Mouse (Mus musculus) neural tube, embryonic 11.5 days (tissue): ENCODE measurements around the gene Ankrd63. TPM values are rescaled to one million over a fixed set of nuclear protein-coding genes. Genes with fewer than 3 reads are reported as not detected.

Experiments used
- ATAC-seq: fragments of 200-750 bp; cut with Nextera tagmentation; 2 replicates; pipeline ENCODE4 v1.8.0; 2017; ENCODE audit warnings: moderate number of reproducible peaks, mild to moderate bottlenecking, moderate TSS enrichment, moderate library complexity; ENCODE audit not compliant: insufficient read depth, low FRiP score, low TSS enrichment
- DNase-seq: peaks from one replicate; pipeline ENCODE4 v3.0.0-alpha.2; 2015; ENCODE audit warnings: low spot score
- H3K27ac ChIP-seq: fragments of 300-500 bp; sonication (generic); 2 replicates; pipeline ENCODE4 v1.5.1; 2014; ENCODE audit warnings: low read depth, mild to moderate bottlenecking, low read length
- H3K27me3 ChIP-seq: fragments of 300-500 bp; sonication (generic); 2 replicates; pipeline ENCODE4 v1.6.1; 2014; ENCODE audit warnings: mild to moderate bottlenecking, low read length, mixed read lengths; ENCODE audit not compliant: control insufficient read depth, insufficient read depth
- H3K36me3 ChIP-seq: fragments of 300-500 bp; sonication (generic); 2 replicates; pipeline ENCODE4 v1.6.1; 2014; ENCODE audit warnings: mild to moderate bottlenecking, low read length, moderate library complexity, mixed read lengths; ENCODE audit not compliant: control insufficient read depth, insufficient read depth
- H3K4me1 ChIP-seq: fragments of 300-500 bp; sonication (generic); 2 replicates; pipeline ENCODE4 v1.6.1; 2014; ENCODE audit warnings: low read length, mixed read lengths; ENCODE audit not compliant: control insufficient read depth, insufficient read depth
- H3K4me2 ChIP-seq: fragments of 300-500 bp; sonication (generic); 2 replicates; pipeline ENCODE4 v1.6.1; 2014; ENCODE audit warnings: low read depth, mild to moderate bottlenecking, moderate library complexity
- H3K4me3 ChIP-seq: fragments of 300-500 bp; sonication (generic); 2 replicates; pipeline ENCODE4 v1.5.1; 2014; ENCODE audit warnings: low read depth, low read length
- H3K9ac ChIP-seq: fragments of 300-500 bp; sonication (generic); 2 replicates; pipeline ENCODE4 v1.6.1; 2014; ENCODE audit warnings: mild to moderate bottlenecking, low read length
- H3K9me3 ChIP-seq: fragments of 300-500 bp; sonication (generic); 2 replicates; pipeline ENCODE4 v1.6.1; 2016; ENCODE audit warnings: low read length; ENCODE audit not compliant: control insufficient read depth
- WGBS: fragments of 180-500 bp; shearing (Covaris S2); extraction: QIAGEN DNeasy Blood & Tissue Kit; methylation state at CpG from one replicate; pipeline ENCODE4 v1.1.7; 2014; 5-methylcytosine and 5-hydroxymethylcytosine counted together
- polyA plus RNA-seq: library from polyadenylated mRNA; unstranded; fragments of >200 nt; fragmentation: Nextera tagmentation; extraction: Ambion mirVana; gene quantifications from 2 replicates; pipeline ENCODE4 v1.2.1, GENCODE M21; 2014

The Ankrd63 gene
- polyA plus RNA-seq, 1 experiment from 2014 or later = not detected

GRCm38 (mm10) chr2:118687791-118688190 is 16.0 kb downstream of the Ankrd63 start:
- Histone ChIP-seq H3K4me3 (no peak overlapping the region), H3K27ac (no peak overlapping the region), H3K4me2 (no peak overlapping the region), H3K9me3 (no peaks in the 10 kb centered on the region), H3K36me3 (no peaks in the 10 kb centered on the region), H3K9ac (no peak overlapping the region), H3K4me1 (no peaks in the 10 kb centered on the region), H3K27me3 (no peaks in the 10 kb centered on the region)
- ATAC-seq = no peak
- WGBS = 93% methylated on average over 3 of the region's 3 CpGs
- no peak for DNase-seq

- no peaks in the 10 kb centered on the region for H3K9me3 ChIP-seq
- no peak overlapping the region for H3K4me3 ChIP-seq
- H3K4me1 ChIP-seq = no peaks in the 10 kb centered on the region
- no peak overlapping the region for H3K4me2 ChIP-seq
- no peaks in the 10 kb centered on the region for H3K36me3 ChIP-seq
- H3K9ac ChIP-seq = no peak overlapping the region
- no peak overlapping the region for H3K27ac ChIP-seq
- H3K27me3 ChIP-seq = no peaks in the 10 kb centered on the region
- no peak for ATAC-seq
- no peak for DNase-seq
- 77% methylated on average over 8 of the region's 8 CpGs for WGBS
Observed at GRCm38 (mm10) chr2:118686693-118687092, 17.1 kb downstream of the Ankrd63 start.

DNA sequence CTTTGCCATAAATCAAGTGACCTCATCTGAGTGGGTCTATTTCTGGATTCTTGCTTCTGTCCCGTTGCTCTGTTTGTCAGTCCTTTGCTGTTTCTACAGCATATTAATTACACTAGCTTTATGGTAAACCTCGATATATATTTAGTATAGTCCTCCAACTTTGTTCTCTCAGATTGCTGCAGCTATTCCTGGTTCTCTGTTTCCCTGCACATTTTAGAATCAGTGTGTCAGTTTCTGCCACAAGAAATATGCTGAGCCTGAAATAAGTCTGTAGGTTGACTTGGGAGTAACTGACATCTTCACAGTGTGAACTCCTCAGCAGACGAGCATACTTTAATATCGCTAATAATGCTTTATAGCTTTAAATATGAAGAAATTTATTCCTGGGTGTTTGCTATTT is 18.7 kb downstream of the Ankrd63 start:
- DNase-seq = no peak
- no peaks in the 10 kb centered on the region for H3K9me3 ChIP-seq
- H3K27ac ChIP-seq = no peak overlapping the region
- no peak overlapping the region for H3K9ac ChIP-seq
- no peaks in the 10 kb centered on the region for H3K36me3 ChIP-seq
- H3K4me2 ChIP-seq = no peak overlapping the region
- no peak for ATAC-seq
- no peak overlapping the region for H3K4me3 ChIP-seq
- H3K4me1 ChIP-seq = no peaks in the 10 kb centered on the region
- H3K27me3 ChIP-seq = no peaks in the 10 kb centered on the region
- WGBS = 89% methylated on average over 4 of the region's 4 CpGs

DNA sequence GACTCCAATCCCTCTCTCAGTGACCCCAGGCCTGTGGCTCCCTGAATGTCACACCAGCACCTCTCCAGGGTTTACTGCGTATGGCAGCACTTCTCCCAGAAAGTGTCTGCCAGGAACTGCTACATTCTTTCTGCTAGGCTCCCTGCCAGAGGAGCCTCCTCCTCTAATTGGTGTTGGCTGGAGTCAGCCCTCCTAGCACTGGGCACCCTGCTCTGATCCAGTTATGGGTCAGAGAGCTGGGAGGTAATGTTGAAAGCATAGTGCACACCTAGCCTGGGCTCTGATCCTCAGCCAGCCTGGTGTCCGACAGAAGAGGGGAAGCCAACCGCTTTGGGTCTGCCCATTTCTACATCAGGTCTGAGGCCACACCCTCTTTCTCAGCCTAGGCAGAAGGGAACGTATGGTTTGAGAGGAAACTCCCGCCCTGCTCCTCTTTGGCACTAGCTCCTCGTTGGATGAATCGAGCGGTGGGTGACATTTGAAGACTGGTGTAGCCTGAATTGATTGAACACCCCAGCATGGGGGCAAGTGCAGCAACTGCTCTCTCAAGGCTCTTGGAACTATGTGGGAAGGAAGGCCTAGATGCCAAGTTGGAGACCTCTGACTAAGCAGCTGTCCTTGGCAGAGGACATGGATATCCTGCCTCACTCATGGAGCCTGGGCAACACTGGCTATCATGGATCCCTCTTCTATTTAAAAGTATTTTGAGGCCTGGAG is 21.1 kb downstream of the Ankrd63 start:
- H3K9me3 ChIP-seq = no peaks in the 10 kb centered on the region
- DNase-seq (no peak), ATAC-seq (no peak)
- peaks cover 21% of the 10 kb centered on the region for H3K27me3 ChIP-seq
- no peak overlapping the region for H3K9ac ChIP-seq
- no peak overlapping the region for H3K27ac ChIP-seq
- WGBS = 59% methylated on average over 8 of the region's 8 CpGs
- H3K36me3 ChIP-seq = no peaks in the 10 kb centered on the region
- H3K4me1 ChIP-seq = peaks cover under 1% of the 10 kb centered on the region; the same call in 1 of the 2 replicates
- H3K4me3 ChIP-seq = no peak overlapping the region
- no peak overlapping the region for H3K4me2 ChIP-seq

DNA sequence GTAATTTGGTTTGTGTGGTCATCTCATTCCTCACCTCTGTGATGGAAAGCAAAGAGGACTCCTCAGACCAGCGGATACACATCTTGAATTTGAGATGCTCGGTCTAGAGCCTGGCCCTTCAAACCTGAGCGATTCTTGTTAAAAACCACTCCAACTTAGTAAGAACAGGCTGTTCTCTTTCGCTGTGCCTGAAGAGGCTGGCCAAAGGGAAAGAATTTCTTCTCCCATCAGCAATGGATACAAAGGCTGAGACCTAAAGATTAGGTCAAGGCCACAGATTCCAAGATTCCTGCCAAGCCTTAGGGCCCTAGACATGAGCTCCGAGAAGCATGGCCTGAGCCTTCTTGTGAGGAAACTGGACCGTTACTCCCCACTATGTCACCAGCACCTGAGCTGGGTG is 22.8 kb downstream of the Ankrd63 start:
- H3K4me2 ChIP-seq = no peak overlapping the region
- H3K27ac ChIP-seq = no peak overlapping the region
- DNase-seq (no peak), ATAC-seq (no peak)
- WGBS = 89% methylated on average over 6 of the region's 6 CpGs
- no peak overlapping the region for H3K9ac ChIP-seq
- no peaks in the 10 kb centered on the region for H3K36me3 ChIP-seq
- H3K27me3 ChIP-seq = peaks cover 39% of the 10 kb centered on the region
- no peaks in the 10 kb centered on the region for H3K9me3 ChIP-seq
- no peak overlapping the region for H3K4me3 ChIP-seq
- peaks cover 9% of the 10 kb centered on the region; the same call in 1 of the 2 replicates for H3K4me1 ChIP-seq

GRCm38 (mm10) chr2:118679577-118679976 is 24.2 kb downstream of the Ankrd63 start:
- Histone ChIP-seq H3K9me3 (no peaks in the 10 kb centered on the region), H3K4me3 (no peak overlapping the region), H3K4me2 (no peak overlapping the region), H3K36me3 (no peaks in the 10 kb centered on the region), H3K9ac (no peak overlapping the region), H3K4me1 (peaks cover 9% of the 10 kb centered on the region; the same call in 1 of the 2 replicates), H3K27me3 (peaks cover 51% of the 10 kb centered on the region), H3K27ac (no peak overlapping the region)
- DNase-seq (no peak), ATAC-seq (no peak)
- 73% methylated on average over 3 of the region's 3 CpGs for WGBS

GRCm38 (mm10) chr2:118677817-118678216 is 25.9 kb downstream of the Ankrd63 start:
- Histone ChIP-seq H3K27me3 (peaks cover 61% of the 10 kb centered on the region), H3K4me1 (peaks cover 9% of the 10 kb centered on the region; the same call in 1 of the 2 replicates), H3K27ac (no peak overlapping the region), H3K4me3 (peak overlapping the region; percentile 48), H3K4me2 (peak overlapping the region; percentile 93; the same call in 1 of the 2 replicates), H3K9ac (no peak overlapping the region), H3K36me3 (no peaks in the 10 kb centered on the region), H3K9me3 (no peaks in the 10 kb centered on the region)
- WGBS = 10% methylated on average over 4 of the region's 4 CpGs
- ATAC-seq (0 out of 2 replicates have a peak, but pooled peaks have one; percentile 20), DNase-seq (no peak)

- WGBS = under 1% methylated on average over 89 of the region's 89 CpGs
- H3K9ac ChIP-seq = peak overlapping the region; percentile 45
- no peaks in the 10 kb centered on the region for H3K9me3 ChIP-seq
- peak overlapping the region; percentile 93 for H3K4me2 ChIP-seq
- H3K27ac ChIP-seq = no peak overlapping the region
- ATAC-seq (peak; percentile 27; the same call in 1 of the 2 replicates), DNase-seq (no peak)
- peaks cover 9% of the 10 kb centered on the region; the same call in 1 of the 2 replicates for H3K4me1 ChIP-seq
- H3K4me3 ChIP-seq = peak overlapping the region; percentile 48
- H3K27me3 ChIP-seq = peaks cover 61% of the 10 kb centered on the region
- H3K36me3 ChIP-seq = no peaks in the 10 kb centered on the region
Observed at GRCm38 (mm10) chr2:118676839-118677741, 26.7 kb downstream of the Ankrd63 start.
